In the genomic region with DNA sequence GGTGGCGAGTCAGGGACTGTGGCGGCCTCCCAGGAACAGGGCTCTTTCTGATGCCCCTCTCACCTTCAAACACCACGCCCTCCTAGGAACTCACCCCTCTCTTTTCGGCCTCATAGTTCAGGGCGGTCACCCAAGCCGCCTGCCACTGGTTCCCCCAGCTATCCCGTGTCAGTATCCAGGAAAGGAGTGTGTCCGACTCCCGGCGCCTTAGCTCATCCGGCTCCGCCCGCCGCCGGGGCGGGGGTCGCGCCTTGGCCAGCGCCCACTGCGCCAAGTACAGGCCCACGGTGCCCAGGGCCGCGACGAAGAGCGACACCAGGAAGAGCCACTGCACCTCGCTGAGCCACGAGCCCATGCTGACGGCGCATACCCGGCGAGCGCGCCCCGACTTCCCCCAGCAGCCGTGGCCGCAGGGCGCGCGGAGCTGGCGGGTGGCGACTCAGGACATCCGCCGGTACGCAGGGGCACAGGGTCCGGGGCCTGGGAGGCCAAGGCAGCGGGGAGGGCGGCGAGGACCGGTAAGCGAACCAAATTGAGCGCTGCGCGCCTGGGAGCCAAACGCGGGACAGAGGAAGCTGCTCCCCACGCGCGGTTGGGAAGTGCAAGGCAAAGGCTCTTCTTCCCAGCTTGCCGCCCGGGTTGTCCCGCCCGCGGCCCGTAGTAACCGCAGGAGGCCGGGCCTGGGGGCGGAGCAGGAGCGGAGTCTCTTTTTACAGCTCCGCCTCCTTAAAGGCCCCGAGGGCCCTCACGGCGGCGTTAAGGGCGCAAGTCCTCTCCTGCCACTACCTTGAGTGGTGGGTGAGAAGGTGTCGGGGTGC, we compare ENCODE assay signal across 1 mouse cellular context.
TF ChIP-seq lines count a peak whose summit lies in the region.

No protein-coding gene starts in this region.

TF ChIP-seq in CH12.LX, 34 proteins besides CTCF, POLR2A, EP300 and RAD21 (continued from another document):
- peak; percentile 42; the same call in 1 of the 2 replicates for TF ChIP-seq NELFE (IDR thresholded peaks at IDR 0.05; ENCODE audit: low read depth, low read length)
- TF ChIP-seq ZNF384 (IDR thresholded peaks at IDR 0.05; ENCODE audit: low read depth, low read length), result no peak
- no peak for TF ChIP-seq PAX5 (IDR thresholded peaks at IDR 0.05; ENCODE audit: low read length)
- no peak for TF ChIP-seq MYC (IDR thresholded peaks at IDR 0.05; ENCODE audit: low read depth, low read length)
- TF ChIP-seq USF1 (IDR thresholded peaks at IDR 0.05; ENCODE audit: low read depth, low read length), result no peak
- no peak for TF ChIP-seq MEF2A (IDR thresholded peaks at IDR 0.05; ENCODE audit: borderline replicate concordance, low read depth, low read length)
- TF ChIP-seq TCF12 (IDR thresholded peaks at IDR 0.05; ENCODE audit: low read depth, low read length), result peak; percentile 63; the same call in 1 of the 2 replicates
- TF ChIP-seq HCFC1 (IDR thresholded peaks at IDR 0.05; ENCODE audit: low read depth, low read length), result peak; percentile 55
- TF ChIP-seq MXI1 (IDR thresholded peaks at IDR 0.05; ENCODE audit: low read depth, low read length), result peak; percentile 67; the same call in 1 of the 2 replicates
- TF ChIP-seq IRF4 (IDR thresholded peaks at IDR 0.05; ENCODE audit: low read depth, low read length), result peak; percentile 36; the same call in 1 of the 2 replicates
- no peak for TF ChIP-seq TBP (conservative IDR thresholded peaks at IDR 0.05; ENCODE audit: low read depth, low read length)
TF ChIP-seq in CH12.LX: peak in this region for 8.
